Mouse (Mus musculus): ENCODE measurements at regions not wholly inside any gene's neighbourhood (a gene's known extent, or its start where the extent isn't known, plus 50 kb on each side); places are given as distances from the start of the nearest gene placed in this dataset.

GRCm38 (mm10) chr8:35234436-35234835, 531.2 kb upstream of the Gm19410 start:
- DNase-seq (ENCODE audit: low spot score in 2 of 2), result no peak

DNA sequence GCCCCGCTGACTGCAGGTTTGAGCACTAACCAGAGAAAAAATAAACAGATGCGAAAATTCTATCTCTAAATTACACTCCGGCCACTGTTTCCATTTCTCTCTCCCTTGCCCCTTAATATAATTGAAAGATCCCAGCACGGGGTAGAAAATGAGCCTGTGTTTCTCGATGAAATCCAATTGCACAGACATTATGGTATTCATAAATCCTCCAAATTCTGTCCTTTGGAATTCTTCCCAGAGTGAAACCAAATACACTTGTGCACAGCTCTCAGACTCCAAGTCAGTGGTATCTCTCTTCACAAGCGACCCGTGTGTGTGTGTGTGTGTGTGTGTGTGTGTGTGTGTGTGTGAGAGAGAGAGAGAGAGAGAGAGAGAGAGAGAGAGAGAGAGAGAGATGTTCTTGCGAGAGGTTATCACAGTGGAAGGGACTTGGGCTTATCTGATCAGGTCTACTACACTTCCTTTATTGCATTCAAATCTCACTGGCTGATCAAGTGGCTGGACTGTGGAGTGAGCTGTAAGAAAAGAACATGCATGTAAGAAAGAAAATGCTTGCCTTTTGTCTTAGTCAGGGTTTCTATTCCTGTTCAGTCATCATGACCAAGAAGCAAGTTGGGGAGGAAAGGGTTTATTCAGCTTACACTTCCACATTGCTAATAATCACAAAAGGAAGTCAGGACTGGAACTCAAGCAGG, 529.6 kb upstream of the Gm19410 start:
- no peak for DNase-seq (ENCODE audit: low spot score in 2 of 2)

DNA sequence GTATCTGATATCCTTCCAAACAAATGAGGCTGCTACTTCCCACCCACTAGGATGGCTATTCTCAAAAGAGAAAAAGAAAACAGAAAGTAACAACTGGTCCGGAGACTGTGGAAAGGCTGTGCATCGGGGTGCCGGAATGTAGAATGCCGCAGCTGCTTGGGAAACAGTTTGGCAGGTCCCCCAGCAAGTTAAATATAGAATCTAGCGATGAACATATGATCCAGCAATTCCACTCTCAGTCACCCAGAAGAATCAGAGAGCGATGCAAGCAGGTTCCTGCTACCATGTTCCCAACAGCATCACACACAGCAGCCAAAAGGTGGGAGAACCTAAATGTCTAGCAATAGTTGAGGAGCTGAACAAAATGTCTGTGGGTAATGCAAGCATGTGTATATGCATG, 528.3 kb upstream of the Gm19410 start:
- DNase-seq (ENCODE audit: low spot score in 2 of 2), result no peak

DNA sequence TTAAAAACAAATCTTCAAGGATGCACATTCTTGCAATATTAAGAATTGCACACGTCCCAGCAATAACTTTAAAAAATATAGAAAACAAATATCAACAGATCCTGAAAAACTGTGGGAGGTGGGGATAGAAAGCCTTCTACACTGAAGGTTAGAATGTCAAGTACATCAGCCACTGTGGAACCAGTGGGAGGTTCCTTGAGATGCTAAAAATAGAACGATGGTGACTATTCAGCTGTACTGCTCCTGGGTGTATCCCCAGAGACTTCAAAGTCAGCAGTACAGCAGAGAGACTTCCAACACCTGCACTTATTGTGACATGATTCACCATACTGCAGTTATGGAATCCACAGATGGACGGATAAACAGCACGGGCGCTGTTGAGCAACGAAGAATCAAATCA, 524.7 kb upstream of the Gm19410 start:
- no peak for DNase-seq (ENCODE audit: low spot score in 2 of 2)

DNA sequence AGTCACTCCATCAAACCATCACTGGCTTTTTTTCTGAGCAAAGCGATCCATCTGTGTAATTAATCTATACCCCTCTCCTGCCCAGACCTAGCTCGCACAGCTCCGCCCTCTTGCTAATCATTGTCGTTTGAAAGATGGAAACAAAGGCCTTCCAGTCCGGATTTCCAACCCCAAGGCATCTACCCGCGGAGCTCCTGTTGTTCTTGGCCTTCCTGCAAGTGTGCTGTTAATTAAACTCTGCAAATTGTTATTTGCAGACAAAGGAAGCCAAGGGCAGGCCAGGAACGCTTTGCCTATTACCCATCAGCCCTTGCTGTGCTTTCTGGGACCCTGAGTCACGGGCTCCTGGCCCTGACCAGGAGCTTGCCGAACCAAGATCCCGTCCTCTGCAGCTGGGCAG, 522.0 kb upstream of the Gm19410 start:
- no peak for DNase-seq (ENCODE audit: low spot score in 2 of 2)

GRCm38 (mm10) chr8:35249747-35250375, 515.7 kb upstream of the Gm19410 start:
- no peak for DNase-seq (ENCODE audit: low spot score in 2 of 2)

GRCm38 (mm10) chr8:35250641-35251040, 514.9 kb upstream of the Gm19410 start:
- no peak for DNase-seq (ENCODE audit: low spot score in 2 of 2)

GRCm38 (mm10) chr8:35253946-35254345, 511.6 kb upstream of the Gm19410 start:
- DNase-seq (ENCODE audit: low spot score in 2 of 2), result no peak

GRCm38 (mm10) chr8:35255327-35255726, 510.3 kb upstream of the Gm19410 start:
- DNase-seq (ENCODE audit: low spot score in 2 of 2), result no peak

DNA sequence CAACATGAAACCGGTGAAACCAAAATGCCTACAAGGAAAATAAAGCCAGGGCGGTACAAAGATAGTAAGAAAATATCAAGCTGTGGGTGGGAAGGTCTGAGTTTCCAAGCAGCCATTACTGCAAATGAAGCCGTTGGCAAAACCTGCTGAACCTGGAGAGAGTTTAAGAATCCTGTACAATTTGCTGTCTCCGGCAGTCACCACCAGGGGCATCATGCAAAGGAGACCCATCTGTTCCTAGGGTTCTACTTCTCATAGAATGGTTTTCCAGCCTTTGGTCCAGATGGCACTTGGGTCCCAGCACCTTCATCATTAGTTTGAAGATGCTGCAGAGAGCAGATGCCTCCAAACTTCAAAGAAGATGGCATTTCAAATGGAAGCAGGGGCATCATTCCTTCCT, 508.6 kb upstream of the Gm19410 start:
- no peak for DNase-seq (ENCODE audit: low spot score in 2 of 2)

DNA sequence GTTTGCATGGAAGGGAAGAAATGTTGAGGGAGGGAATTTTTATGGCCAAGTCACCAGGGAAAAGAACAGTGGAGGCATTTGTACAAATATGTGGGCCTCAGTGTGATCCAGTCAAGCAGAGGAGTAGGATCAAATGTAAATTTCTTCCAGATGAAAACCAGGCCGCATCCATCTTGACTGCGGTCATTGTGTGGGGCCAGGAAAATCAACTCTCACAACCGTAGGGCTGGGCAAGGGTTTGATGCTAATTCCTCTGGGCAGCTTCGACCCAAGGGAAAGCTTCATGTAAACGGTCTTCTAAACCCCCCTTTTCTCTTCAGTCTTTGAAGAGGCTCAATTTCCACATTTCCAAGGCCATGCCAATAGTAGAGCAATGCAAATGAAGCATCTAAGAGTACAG, 497.4 kb upstream of the Gm19410 start:
- no peak for DNase-seq (ENCODE audit: low spot score in 2 of 2)

DNA sequence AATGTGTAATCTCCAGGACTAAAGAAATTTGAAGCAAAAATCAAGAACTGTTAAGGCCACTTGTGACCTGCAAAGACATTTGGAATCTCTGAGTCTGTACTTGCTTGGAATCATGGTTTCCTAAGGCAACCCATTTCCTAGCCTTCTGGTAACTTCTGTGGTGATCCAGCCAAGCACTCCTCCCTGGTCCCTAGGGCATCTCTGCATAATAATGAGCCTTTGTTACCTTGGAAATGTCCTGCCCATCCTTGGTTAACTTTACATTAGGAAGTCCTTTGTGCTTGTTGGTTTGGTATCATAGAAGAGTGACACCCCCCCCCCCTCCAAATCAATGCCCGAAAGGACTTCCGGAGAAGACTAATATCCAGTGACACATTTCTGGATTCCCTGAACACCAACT, 496.6 kb upstream of the Gm19410 start:
- no peak for DNase-seq (ENCODE audit: low spot score in 2 of 2)

DNA sequence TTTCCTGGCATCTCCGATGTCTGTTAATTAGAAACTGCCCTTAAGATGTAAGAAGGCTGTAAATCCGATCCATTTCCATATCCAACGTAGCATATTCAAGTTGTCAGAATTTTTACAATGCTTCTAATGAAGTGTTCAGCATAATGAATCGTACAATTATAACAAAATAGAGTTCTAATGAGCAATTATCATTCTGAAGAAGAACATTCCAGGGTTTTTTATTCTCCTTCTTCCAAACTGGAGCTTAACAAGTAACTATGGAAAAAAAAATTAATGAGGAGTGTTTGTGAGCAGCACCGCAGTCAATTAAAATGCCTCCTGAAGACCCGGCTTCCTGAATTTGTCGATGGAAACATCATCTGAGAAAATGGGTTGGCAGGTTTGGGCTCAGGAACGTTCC, 489.6 kb upstream of the Gm19410 start:
- DNase-seq (ENCODE audit: low spot score in 2 of 2), result no peak

GRCm38 (mm10) chr8:35276460-35276859, 489.1 kb upstream of the Gm19410 start:
- DNase-seq (ENCODE audit: low spot score in 2 of 2), result no peak

DNA sequence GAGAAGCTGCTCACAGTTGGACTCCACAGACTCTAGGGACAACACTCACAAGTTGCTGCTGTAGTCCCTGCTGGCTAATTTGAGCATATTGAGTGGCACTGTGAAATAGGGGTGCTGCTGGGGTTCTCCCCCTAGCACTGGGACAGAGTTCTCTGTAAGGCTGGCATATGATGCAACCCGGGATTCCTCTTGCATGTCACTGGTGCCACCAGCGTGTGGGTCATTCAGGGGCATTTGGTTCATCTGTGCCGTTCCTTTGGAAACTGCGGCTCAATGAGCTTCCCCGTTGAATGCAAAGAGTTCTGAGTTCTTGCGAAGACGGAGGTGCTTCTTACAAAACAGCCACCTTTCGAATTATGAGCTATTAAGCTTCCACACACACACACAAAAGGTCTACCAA, 486.6 kb upstream of the Gm19410 start:
- no peak for DNase-seq (ENCODE audit: low spot score in 2 of 2)

DNA sequence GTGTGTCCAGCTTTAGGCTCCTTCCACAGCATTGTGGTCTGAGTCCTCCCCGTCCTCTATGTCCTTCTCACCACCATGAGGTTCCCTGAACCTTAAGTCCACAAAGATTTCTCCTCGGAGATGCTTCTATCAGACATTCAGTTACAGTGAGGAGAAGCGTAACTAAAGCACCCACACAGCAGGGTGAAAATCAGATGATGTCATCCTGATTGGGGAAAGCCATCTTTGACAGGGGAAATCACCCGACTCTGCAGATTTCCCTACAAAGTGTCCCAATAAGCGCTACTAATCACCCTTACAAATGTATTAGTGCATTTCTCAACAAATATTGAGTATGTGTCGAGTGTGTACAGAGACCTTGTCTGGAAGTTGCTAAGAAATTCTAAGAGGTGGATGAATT, 484.8 kb upstream of the Gm19410 start:
- DNase-seq (ENCODE audit: low spot score in 2 of 2), result no peak

DNA sequence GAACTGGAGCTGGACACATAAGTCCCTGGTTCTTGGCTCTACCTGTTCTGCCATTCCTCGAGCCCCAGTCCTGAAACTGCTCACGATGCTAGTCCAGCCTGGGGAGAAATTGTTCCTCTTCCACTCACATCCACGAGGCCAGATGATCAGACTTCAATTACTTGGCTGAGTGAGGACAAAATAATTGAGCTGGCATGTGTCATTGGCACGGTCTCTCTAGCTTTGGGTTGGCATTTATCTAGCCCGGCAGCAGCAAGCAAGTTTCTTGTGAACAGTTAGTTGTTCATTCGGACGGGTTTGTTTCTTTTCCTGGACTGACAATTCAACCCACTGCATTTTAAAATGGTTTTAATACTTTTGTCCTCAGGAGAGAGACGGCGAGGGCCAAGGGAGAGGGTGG, 482.2 kb upstream of the Gm19410 start:
- peak; percentile 47 to 83 for DNase-seq (ENCODE audit: low spot score in 2 of 2)

GRCm38 (mm10) chr8:35289018-35289417, 476.6 kb upstream of the Gm19410 start:
- no peak for DNase-seq (ENCODE audit: low spot score in 2 of 2)

GRCm38 (mm10) chr8:35289967-35290366, 475.6 kb upstream of the Gm19410 start:
- DNase-seq (ENCODE audit: low spot score in 2 of 2), result no peak

GRCm38 (mm10) chr8:35293437-35294126, 472.0 kb upstream of the Gm19410 start:
- DNase-seq (ENCODE audit: low spot score in 2 of 2), result no peak

DNA sequence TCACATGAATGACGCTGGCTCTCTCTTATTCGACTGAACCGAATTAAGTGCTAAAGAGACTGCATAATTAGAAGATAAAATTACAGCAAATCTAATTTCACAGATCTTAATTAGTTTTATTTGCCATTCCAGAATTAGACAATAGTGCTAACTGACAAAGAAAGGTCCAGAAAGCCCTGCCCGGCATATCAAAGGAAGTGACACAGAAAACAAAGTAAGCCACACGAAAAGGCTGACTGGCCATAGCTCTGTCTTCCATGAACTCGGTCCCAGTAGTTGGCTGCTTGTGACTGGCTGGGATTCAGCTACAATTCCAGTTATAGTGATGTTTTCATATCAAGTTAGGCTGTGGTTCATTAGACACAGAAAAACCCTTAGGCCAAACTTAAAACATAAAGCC, 468.7 kb upstream of the Gm19410 start:
- DNase-seq (ENCODE audit: low spot score in 2 of 2), result no peak

DNA sequence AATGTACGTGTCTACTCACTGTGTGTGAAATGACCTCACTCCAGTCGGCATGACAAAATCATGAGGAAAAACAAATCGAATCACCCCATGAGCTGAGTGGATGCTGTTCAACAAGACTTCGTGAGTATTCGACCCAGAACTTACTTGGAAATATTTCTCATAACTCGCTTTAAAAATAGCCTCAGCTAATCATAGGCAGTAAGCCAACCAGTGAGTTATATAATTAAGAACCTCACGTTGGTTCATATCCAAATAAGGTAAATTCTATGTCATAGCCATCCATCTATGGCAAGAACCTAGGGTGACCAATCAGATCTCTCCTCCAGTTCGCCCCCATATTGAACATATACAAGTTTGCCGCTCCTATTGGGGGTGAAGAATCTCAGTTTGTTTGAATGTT, 466.5 kb upstream of the Gm19410 start:
- no peak for DNase-seq (ENCODE audit: low spot score in 2 of 2)

GRCm38 (mm10) chr8:35300359-35300758, 465.2 kb upstream of the Gm19410 start:
- DNase-seq (ENCODE audit: low spot score in 2 of 2), result no peak

All from layer of hippocampus, postnatal 14 days (tissue).